ENCODE assay signal across 12 mouse cellular contexts in genomic region chr5:110203164-110203895, GRCm38 (mm10). TPM values are rescaled to one million over a fixed set of nuclear protein-coding genes. Genes with fewer than 3 reads are reported as not detected.
DNase-seq lines count a peak whose midpoint lies in the region; ATAC-seq and TF ChIP-seq lines count a peak whose summit lies in the region.
"Had no signal": no experiment of that assay in that cellular context is flagged by ENCODE, and none has a peak within 500 bp of the region (broad histone marks: within the 10 kb centered on the region; RNA-seq: fewer than 3 reads in every experiment).

No protein-coding gene starts in this region.

- no peak overlapping the region for H3K27ac ChIP-seq in forebrain, postnatal 0 days (ENCODE audit: low read depth, low read length)
- H3K27ac ChIP-seq in forebrain, embryonic 15.5 days (replicated peaks), result no peak overlapping the region
- H3K27ac ChIP-seq in liver, postnatal 0 days (ENCODE audit: low read depth), result no peak overlapping the region
- H3K27ac ChIP-seq: stomach, embryonic 15.5 days had no signal

- ATAC-seq in forebrain, postnatal 0 days, result no peak
- ATAC-seq in forebrain, embryonic 15.5 days (replicated peaks), result no peak
- ATAC-seq in liver, postnatal 0 days, result no peak
- ATAC-seq in megakaryocyte-erythroid progenitor cell, adult 5-6 weeks (replicated peaks; ENCODE audit: low FRiP score, low TSS enrichment, poor library complexity, severe bottlenecking), result peak; percentile 44; the same call in 1 of the 2 replicates

- H3K36me3 ChIP-seq in forebrain, postnatal 0 days (ENCODE audit: insufficient read depth), result peaks cover 79% of the 10 kb centered on the region
- peaks cover 81% of the 10 kb centered on the region for H3K36me3 ChIP-seq in forebrain, embryonic 15.5 days
- H3K36me3 ChIP-seq in liver, postnatal 0 days (replicated peaks; ENCODE audit: insufficient read depth, low read length), result peaks cover 75% of the 10 kb centered on the region

- no peaks in the 10 kb centered on the region for H3K27me3 ChIP-seq in forebrain, postnatal 0 days (ENCODE audit: insufficient read depth, low read length)
- H3K27me3 ChIP-seq in forebrain, embryonic 15.5 days, result no peaks in the 10 kb centered on the region
- no peaks in the 10 kb centered on the region for H3K27me3 ChIP-seq in liver, postnatal 0 days (ENCODE audit: insufficient read depth, low read length)
- H3K27me3 ChIP-seq: megakaryocyte, embryonic 14.5 days; stomach, embryonic 15.5 days had no signal

- H3K9ac ChIP-seq in forebrain, postnatal 0 days, result no peak overlapping the region
- H3K9ac ChIP-seq in forebrain, embryonic 15.5 days (replicated peaks), result no peak overlapping the region
- H3K9ac ChIP-seq in liver, postnatal 0 days (replicated peaks), result no peak overlapping the region
- H3K9ac ChIP-seq: stomach, embryonic 15.5 days had no signal

- TF ChIP-seq CTCF in forebrain, postnatal 0 days (IDR thresholded peaks at IDR 0.05; ENCODE audit: low read depth), result peak; percentile 21; the same call in 1 of the 2 replicates
- TF ChIP-seq CTCF in liver, postnatal 0 days (IDR thresholded peaks at IDR 0.05; ENCODE audit: low read depth), result peak; percentile 60

- 83% methylated on average over 10 of the region's 10 CpGs for WGBS in forebrain, postnatal 0 days
- WGBS in forebrain, embryonic 15.5 days, result 88% methylated on average over 10 of the region's 10 CpGs
- 82% methylated on average over 10 of the region's 10 CpGs for WGBS in liver, postnatal 0 days (ENCODE audit: insufficient replicate concordance)

- no peak overlapping the region for H3K4me3 ChIP-seq in forebrain, postnatal 0 days (ENCODE audit: low read depth, low read length)
- no peak overlapping the region for H3K4me3 ChIP-seq in forebrain, embryonic 15.5 days
- H3K4me3 ChIP-seq in liver, postnatal 0 days (ENCODE audit: low read depth, low read length), result no peak overlapping the region
- H3K4me3 ChIP-seq: megakaryocyte, embryonic 14.5 days; stomach, embryonic 15.5 days had no signal

- no peak for TF ChIP-seq EP300 in liver, postnatal 0 days (IDR thresholded peaks at IDR 0.05; ENCODE audit: low read depth)

- H3K9me3 ChIP-seq in forebrain, postnatal 0 days (ENCODE audit: low read length), result no peaks in the 10 kb centered on the region
- H3K9me3 ChIP-seq in forebrain, embryonic 15.5 days, result no peaks in the 10 kb centered on the region
- H3K9me3 ChIP-seq in liver, postnatal 0 days (ENCODE audit: low read length), result no peaks in the 10 kb centered on the region
- H3K9me3 ChIP-seq: megakaryocyte, embryonic 14.5 days; stomach, embryonic 15.5 days had no signal

- DNase-seq in forebrain, postnatal 0 days, result no peak
- no peak for DNase-seq in liver, postnatal 0 days
- DNase-seq in liver, result no peak
- DNase-seq in NIH3T3 (ENCODE audit: low read depth), result peak; percentile 16
- no peak for DNase-seq in gastrocnemius, adult 8-10 months (ENCODE audit: low spot score in 2 of 2)
- no peak for DNase-seq in right cerebral cortex, postnatal 4 days
- DNase-seq: cerebellum, adult 8-10 months; heart, postnatal 14 days had no signal

- H3K4me2 ChIP-seq in forebrain, postnatal 0 days (ENCODE audit: low read depth), result no peak overlapping the region
- H3K4me2 ChIP-seq in forebrain, embryonic 15.5 days (replicated peaks), result no peak overlapping the region
- H3K4me2 ChIP-seq in liver, postnatal 0 days (ENCODE audit: low read depth, low read length), result no peak overlapping the region
- H3K4me2 ChIP-seq: stomach, embryonic 15.5 days had no signal

- H3K4me1 ChIP-seq in forebrain, postnatal 0 days (ENCODE audit: insufficient read depth), result no peaks in the 10 kb centered on the region
- H3K4me1 ChIP-seq in forebrain, embryonic 15.5 days, result no peaks in the 10 kb centered on the region
- H3K4me1 ChIP-seq in liver, postnatal 0 days (ENCODE audit: insufficient read depth), result no peaks in the 10 kb centered on the region
- H3K4me1 ChIP-seq: megakaryocyte, embryonic 14.5 days; stomach, embryonic 15.5 days had no signal

RNA-seq across cellular contexts. Expression of gene Golga3, which starts 26.8 kb away (rescaled TPM):
- total RNA-seq in forebrain, postnatal 0 days (2014; rRNA removed), result 17.8 and 25.1 TPM in 2 replicates
- polyA plus RNA-seq in forebrain, postnatal 0 days (2015; fragmentation: Nextera tagmentation; extraction: Ambion mirVana), result 12.7 and 15.9 TPM in 2 replicates
- polyA plus RNA-seq in forebrain, embryonic 15.5 days (2015; fragmentation: Nextera tagmentation; extraction: Ambion mirVana), result 21.6 and 21.7 TPM in 2 replicates
- polyA plus RNA-seq in liver, postnatal 0 days (2015; fragmentation: Nextera tagmentation; extraction: Ambion mirVana), result 3.5 and 4.1 TPM in 2 replicates
- total RNA-seq in megakaryocyte-erythroid progenitor cell, adult 5-6 weeks (2014; fragmentation: Nextera tagmentation), result 20.2 and 25.2 TPM in 2 replicates
- 38.9 and 45.3 TPM in 2 replicates for total RNA-seq in megakaryocyte-erythroid progenitor cell, adult 5-6 weeks (2017)
- total RNA-seq in gastrocnemius, adult 8-10 months (2022), result 10 to 100 TPM; 44.1 to 52.7 (median 50.0) TPM

RNA-seq across cellular contexts. Expression of gene Ankle2, which starts 27.5 kb away (rescaled TPM):
- total RNA-seq in forebrain, postnatal 0 days (2014; rRNA removed), result 31.0 and 40.2 TPM in 2 replicates
- 11.6 and 17.8 TPM in 2 replicates for polyA plus RNA-seq in forebrain, postnatal 0 days (2015; fragmentation: Nextera tagmentation; extraction: Ambion mirVana)
- 26.9 and 28.6 TPM in 2 replicates for polyA plus RNA-seq in forebrain, embryonic 15.5 days (2015; fragmentation: Nextera tagmentation; extraction: Ambion mirVana)
- 8.6 and 10.7 TPM in 2 replicates for polyA plus RNA-seq in liver, postnatal 0 days (2015; fragmentation: Nextera tagmentation; extraction: Ambion mirVana)
- 27.2 and 30.6 TPM in 2 replicates for total RNA-seq in megakaryocyte-erythroid progenitor cell, adult 5-6 weeks (2014; fragmentation: Nextera tagmentation)
- 48.1 and 52.9 TPM in 2 replicates for total RNA-seq in megakaryocyte-erythroid progenitor cell, adult 5-6 weeks (2017)
- total RNA-seq in gastrocnemius, adult 8-10 months (2022), result 10 to 100 TPM; 30.9 to 39.7 (median 33.5) TPM
